Mouse (Mus musculus): ENCODE measurements around the gene Vps52. TPM values are rescaled to one million over a fixed set of nuclear protein-coding genes. Genes with fewer than 3 reads are reported as not detected.

The Vps52 gene
- total and polyA plus RNA-seq, 3 experiments: 52.8 to 107 (median 55.1) TPM

DNA sequence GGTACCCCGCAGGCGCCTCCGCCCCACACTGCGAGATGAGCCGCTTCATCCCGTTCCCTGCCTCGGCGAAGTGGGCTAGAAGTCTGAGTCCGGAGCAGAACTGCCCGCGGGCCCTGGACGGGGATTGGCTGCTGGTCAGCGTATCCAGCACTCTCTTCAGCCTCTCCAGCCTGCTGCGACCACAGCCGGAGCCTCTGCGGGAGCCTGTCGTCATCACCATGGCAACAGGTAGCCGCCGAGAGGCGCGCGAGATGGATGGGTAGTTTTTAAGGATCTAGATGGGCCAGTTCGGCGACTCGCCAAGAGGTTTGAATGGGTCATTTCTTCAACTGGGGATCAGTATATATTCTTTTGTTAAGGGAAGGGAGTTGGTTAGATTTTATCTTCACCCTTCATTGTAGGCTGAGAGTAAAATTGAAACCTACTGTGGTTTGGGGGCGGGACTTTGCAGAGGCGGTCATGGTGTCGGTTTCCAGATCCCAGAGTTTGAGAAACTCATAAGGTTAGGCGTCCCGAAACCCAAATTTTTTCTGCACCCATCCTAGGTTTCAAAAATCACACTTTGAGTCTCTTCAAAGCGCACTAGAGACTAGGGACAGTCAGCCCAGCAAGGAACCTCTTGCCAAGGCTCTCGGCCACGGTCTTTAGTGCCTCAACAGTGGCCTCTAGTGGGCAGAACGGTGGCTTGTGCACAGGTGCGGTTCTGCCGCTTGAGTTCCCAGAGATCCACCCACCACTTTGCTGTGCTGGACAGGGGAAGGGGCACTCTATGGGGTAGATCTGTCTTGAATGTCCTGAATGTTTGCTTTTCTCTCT lies 35.1 kb upstream of the Vps52 start:
- DNase-seq: peak; percentile 88

DNA sequence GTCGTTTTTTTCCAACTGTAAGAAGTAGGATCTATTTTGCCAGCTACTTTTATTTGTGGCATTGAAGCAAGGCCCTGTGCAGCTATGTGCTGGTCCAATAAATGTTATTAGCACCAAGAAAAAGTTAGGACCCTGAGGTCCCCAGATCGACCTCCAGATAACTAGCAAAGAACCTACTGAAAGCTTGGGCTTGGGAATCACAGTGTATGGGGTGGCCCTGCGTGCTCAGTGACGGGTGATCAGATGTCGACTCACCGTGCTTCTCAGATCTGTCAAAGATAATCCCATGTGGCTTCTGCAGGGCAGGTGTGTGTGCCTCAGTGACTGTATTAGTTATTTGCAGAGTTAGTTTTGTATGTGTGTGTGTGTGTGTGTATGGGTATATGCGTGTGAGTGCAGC lies 34.3 kb upstream of the Vps52 start:
- DNase-seq: no peak

DNA sequence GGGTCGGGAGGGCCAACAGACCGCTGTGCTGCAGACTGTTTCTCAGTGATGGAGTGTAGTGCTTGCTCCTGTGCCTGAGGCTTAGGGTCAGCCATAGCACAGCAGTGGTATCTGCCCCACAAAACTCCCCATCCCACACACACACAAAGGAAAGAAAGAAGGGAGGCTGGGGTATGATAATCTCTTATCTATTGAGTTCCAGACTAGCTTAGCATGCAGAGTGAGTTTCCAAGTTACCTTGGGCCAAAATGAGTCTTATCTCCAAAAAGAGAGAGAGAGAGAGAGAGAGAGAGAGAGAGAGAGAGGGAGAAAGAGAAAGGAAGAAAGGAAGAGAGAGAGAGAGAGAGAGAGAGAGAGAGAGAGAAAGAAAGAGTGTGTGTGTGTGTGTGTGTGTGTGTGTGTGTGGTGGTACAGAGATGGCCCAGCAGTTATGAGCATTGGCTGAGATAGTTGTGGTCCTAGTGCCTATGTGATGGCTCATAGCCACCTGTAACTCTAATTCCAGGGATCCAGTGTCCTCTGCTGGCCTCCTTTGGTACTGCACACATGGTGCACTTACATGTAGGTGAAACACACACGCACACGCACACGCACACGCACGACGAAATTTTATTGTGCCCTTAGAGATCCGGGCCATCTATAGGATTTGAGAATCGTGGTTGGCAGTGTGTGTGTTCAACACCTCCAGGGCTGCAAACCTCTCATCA lies 30.9 kb upstream of the Vps52 start:
- DNase-seq: no peak

GRCm38 (mm10) chr17:33925406-33926116 lies 30.1 kb upstream of the Vps52 start:
- no peak for DNase-seq

GRCm38 (mm10) chr17:33926207-33926932 lies 29.2 kb upstream of the Vps52 start:
- no peak for DNase-seq

GRCm38 (mm10) chr17:33928251-33928947 lies 27.2 kb upstream of the Vps52 start:
- DNase-seq: no peak

- DNase-seq: peak; percentile 95
Measured at GRCm38 (mm10) chr17:33929371-33930279, 26.0 kb upstream of the Vps52 start, which contains the start of gene Rgl2. Gene Rgl2, plus strand, starts transcription at chr17:33929543.

DNA sequence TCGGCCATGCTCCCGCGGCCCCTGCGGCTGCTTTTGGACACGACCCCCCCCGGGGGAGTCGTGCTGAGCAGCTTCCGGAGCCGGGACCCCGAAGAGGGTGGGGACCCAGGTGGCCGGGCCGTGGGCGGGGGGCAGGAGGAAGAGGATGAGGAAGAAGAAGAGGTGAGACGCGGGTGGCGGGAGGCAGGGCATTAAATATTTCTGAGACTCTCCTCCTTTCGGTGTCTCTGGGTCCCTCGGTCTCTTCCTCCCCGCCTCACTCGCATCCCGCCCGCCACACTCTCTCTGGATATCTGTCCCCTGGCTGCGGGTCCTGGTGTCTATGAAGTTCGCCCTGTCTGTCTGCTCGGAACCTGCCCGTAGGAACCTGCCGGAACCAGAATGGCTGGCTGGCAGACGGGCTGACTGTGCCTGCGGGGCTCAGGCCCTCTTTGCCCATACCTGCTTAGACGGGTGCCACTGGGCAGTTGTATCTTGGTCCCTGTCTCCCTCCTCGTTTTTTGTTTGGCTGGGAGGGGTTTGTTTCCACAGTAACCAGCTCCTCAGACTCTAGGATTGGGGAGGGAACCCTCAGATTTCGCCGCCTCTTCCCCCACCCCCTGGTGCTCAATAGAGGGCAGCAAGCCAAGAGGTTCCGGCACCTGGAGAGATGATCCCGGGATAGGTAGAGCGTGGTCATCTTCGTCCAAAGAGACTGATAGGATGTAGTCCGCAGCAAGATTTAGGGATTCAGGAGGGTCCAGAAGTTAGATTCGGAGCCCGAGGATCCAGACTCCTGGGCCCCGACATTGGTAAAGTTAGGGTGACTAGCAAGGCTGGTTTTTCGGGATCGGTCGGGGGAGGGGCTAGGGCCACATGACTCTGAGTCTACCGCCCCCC lies 25.1 kb upstream of the Vps52 start:
- peak; percentile 84 for DNase-seq

- no peak for DNase-seq
Measured at GRCm38 (mm10) chr17:33931159-33931866, 24.3 kb upstream of the Vps52 start.

DNA sequence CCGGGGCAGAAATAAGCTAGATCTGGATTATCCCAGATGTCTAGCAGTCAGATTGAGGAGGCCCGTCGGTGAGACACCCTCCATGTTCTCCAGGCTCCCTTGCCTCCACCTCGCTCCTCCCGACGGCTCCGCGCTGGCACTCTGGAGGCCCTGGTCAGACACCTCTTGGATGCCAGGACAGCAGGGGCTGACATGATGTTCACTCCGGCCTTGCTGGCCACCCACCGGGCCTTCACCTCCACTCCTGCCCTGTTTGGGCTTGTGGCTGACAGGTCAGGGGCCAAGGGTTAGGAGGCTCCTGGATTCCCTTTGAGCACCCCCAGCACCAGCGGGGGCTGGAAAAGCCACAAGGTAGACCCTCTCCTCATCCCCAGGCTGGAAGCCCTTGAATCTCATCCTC lies 23.7 kb upstream of the Vps52 start:
- no peak for DNase-seq

- no peak for DNase-seq
Measured at GRCm38 (mm10) chr17:33932448-33932847, 23.2 kb upstream of the Vps52 start.

DNA sequence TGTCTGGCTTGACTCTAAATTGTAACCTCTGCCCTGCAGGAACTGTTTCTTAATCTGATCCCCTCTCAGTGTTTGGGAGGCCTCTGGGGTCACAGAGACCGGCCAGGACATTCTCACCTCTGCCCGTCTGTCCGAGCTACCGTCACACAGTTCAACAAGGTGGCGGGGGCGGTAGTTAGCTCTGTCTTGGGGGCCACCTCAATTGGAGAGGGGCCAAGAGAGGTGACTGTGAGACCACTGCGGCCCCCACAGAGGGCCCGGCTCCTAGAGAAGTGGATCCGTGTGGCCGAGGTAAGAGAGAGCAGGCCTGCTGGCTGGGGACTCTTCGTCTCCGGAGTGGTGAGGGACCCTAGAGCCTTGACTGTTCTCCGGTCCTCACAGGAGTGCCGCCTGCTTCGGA lies 22.6 kb upstream of the Vps52 start:
- DNase-seq: no peak

- no peak for DNase-seq
Measured at GRCm38 (mm10) chr17:33935422-33936055, 20.1 kb upstream of the Vps52 start.

GRCm38 (mm10) chr17:33936993-33937392 lies 18.6 kb upstream of the Vps52 start:
- DNase-seq: no peak

DNA sequence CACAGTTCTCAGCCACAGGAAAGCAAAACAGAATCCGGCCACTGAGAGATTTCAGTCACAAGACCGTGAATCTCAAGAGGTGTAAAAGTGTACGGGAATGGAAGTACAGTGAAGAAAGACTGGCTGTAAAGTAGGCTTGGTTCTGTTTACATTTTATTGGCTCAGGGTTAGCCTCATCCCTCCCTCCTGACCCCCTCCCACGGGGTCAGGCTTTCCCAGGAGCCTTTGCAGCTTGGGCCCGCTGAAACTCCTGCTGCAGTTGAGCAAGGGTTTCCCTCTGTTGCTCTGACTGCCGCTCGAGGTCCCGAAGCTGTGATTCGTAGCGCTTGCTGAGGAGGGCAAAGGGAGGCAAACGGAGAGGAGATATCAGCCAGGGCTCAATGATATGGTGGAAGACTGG lies 16.8 kb upstream of the Vps52 start:
- no peak for DNase-seq

GRCm38 (mm10) chr17:33940206-33940805 lies 15.3 kb upstream of the Vps52 start, which contains the start of the genes Pfdn6 and Wdr46:
Gene Pfdn6, minus strand, starts transcription at chr17:33940343.
Gene Wdr46, plus strand, starts transcription at chr17:33940660.
- DNase-seq: peak; percentile 89

DNA sequence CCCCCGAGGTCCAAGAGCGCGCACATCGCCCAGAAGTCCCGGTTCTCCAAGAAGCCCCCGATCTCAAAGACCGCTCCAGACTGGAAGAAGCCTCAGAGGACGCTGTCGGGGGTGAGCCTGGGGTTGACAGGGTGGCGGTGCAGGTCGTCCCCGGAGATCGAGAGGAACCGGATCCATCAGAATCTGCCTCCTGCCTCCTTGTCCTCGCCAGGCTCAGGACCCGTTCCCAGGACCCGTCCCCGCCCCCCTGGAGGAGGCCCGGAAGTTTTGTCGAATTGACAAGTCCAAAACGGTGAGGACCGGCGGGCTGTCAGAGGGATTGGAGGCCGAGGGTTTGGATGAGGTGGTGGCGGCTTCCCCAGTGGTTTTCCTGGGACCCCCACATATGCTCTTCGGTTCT lies 14.6 kb upstream of the Vps52 start:
- peak; percentile 44 for DNase-seq

- DNase-seq: no peak
Measured at GRCm38 (mm10) chr17:33941381-33941780, 14.2 kb upstream of the Vps52 start.
